Mouse (Mus musculus) c-Kit-negative CD71-positive TER-119-positive erythroid progenitor cells, embryonic 14.5 days (primary cell): ENCODE measurements around the gene Slc44a3.

Experiments
- DNase-seq: peaks from one replicate; pipeline ENCODE4 v3.0.0-alpha.2; 2013; ENCODE audit warnings: low read depth, low spot score

Slc44a3 gene

DNA sequence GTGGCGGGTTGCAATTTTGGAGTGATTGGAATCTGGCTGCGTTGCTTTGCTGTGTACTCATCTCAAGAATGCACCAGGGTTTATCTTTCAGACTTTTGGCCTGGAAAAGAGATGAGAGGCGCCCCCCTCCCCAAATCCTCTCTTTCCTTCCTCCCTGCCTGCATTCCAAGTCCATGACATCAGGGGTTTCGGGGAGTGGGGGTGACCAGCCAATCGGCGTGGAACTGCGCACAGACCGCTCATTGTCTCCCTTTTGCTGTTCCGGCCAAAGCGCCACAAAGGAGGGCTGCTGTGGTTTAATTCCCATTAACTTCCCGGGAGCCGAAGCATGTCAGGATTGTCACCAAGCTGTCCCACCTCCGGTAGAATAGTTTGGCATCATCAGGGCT, 104.7 kb downstream of the Slc44a3 start:
- DNase-seq = no peak

- DNase-seq = no peak
Observed at GRCm38 (mm10) chr3:121426621-121427519, 105.3 kb downstream of the Slc44a3 start.

- DNase-seq = peak; percentile 12
Observed at GRCm38 (mm10) chr3:121425861-121426620, 106.2 kb downstream of the Slc44a3 start, which contains the start of gene Cnn3. TSS of gene Cnn3 (plus strand) at chr3:121426497.

DNA sequence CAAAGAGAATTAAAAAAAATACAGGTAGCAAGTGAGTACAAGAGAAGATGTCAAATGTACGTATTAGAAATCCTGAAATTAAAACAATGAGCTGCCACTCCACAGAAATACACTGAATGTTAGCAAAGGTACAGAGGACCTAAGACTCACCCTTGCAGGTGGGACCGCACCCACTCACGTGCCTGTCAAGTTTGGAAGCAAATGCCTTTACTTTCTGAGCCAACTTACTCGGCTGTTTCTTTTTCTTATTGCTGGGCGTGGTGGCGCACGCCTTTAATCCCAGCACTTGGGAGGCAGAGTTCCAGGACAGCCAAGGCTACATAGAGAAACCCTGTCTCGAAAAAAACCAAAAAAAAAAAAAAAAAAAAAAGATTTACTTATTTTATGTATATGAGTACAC, 109.8 kb downstream of the Slc44a3 start:
- no peak for DNase-seq

- DNase-seq = no peak
Observed at GRCm38 (mm10) chr3:121418850-121419435, 113.3 kb downstream of the Slc44a3 start.

GRCm38 (mm10) chr3:121418251-121418601, 114.0 kb downstream of the Slc44a3 start:
- DNase-seq = no peak

- DNase-seq = no peak
Observed at GRCm38 (mm10) chr3:121417379-121418250, 114.6 kb downstream of the Slc44a3 start.

GRCm38 (mm10) chr3:121416171-121417154, 115.7 kb downstream of the Slc44a3 start:
- DNase-seq = no peak

GRCm38 (mm10) chr3:121411450-121411849, 120.8 kb downstream of the Slc44a3 start:
- no peak for DNase-seq
